Mouse (Mus musculus) testis, adult 10 weeks (tissue): ENCODE data around the gene Rab39b. TPM values are rescaled to one million over a fixed set of nuclear protein-coding genes. Genes with fewer than 3 reads are reported as not detected.

Experiments used
- polyA plus RNA-seq: library from polyadenylated mRNA; stranded (reverse); fragments of 350-450 nt; fragmentation: Illumina TruSeq; extraction: RNeasy Lipid Tissue Mini Kit (QIAGEN cat#74804); gene quantifications from one replicate; pipeline ENCODE4 v1.2.3, GENCODE M21; 2014; ENCODE audit warnings: low read depth, low replicate concordance

The Rab39b gene
- 0.59 TPM for polyA plus RNA-seq

GRCm38 (mm10) chrX:75577582-75578324, at the start of gene Rab39b:
Rab39b (minus strand) TSS chrX:75578231.

Other genes with a start within 250 kb of the Rab39b start
- gene Fundc2, start 195.8 kb downstream of the Rab39b start, polyA plus RNA-seq: 15.1 TPM
- gene F8, start 195.6 kb downstream of the Rab39b start, polyA plus RNA-seq: 2.5 TPM
- 7.9 TPM for gene Cmc4, start 161.6 kb downstream of the Rab39b start, polyA plus RNA-seq
- 5.3 TPM for gene Mtcp1, start 161.6 kb downstream of the Rab39b start, polyA plus RNA-seq
- 8.2 TPM for gene Brcc3, start 161.6 kb downstream of the Rab39b start, polyA plus RNA-seq
- gene Vbp1, start 63.9 kb downstream of the Rab39b start, polyA plus RNA-seq: 35.7 TPM